Mouse (Mus musculus) hindbrain, embryonic 16.5 days (tissue): ENCODE data around the gene Bbc3. TPM values are rescaled to one million over a fixed set of nuclear protein-coding genes. Genes with fewer than 3 reads are reported as not detected.
A peak's percentile ranks its signal among the peaks of the same experiment; 100 is the strongest.

ENCODE experiments used
- ATAC-seq: fragments of 200-750 bp; cut with Nextera tagmentation; 2 replicates; pipeline ENCODE4 v1.8.0; 2017; ENCODE audit warnings: moderate TSS enrichment, moderate library complexity
- H3K27ac ChIP-seq: fragments of 300-500 bp; sonication (generic); 2 replicates; pipeline ENCODE4 v1.5.1; 2014; ENCODE audit warnings: low read depth, mild to moderate bottlenecking, control low read depth, low read length, moderate library complexity
- H3K27me3 ChIP-seq: fragments of 300-500 bp; sonication (generic); replicated peaks from 2 replicates; pipeline ENCODE4 v1.6.1; 2014; ENCODE audit warnings: low read length; ENCODE audit not compliant: control insufficient read depth, insufficient read depth
- H3K36me3 ChIP-seq: fragments of 300-500 bp; sonication (generic); 2 replicates; pipeline ENCODE4 v1.6.1; 2014; ENCODE audit warnings: mild to moderate bottlenecking, low read length, moderate library complexity, mixed read lengths; ENCODE audit not compliant: control insufficient read depth, insufficient read depth
- H3K4me1 ChIP-seq: fragments of 300-500 bp; sonication (generic); 2 replicates; pipeline ENCODE4 v1.6.1; 2014; ENCODE audit warnings: low read depth, low read length; ENCODE audit not compliant: control insufficient read depth, insufficient read depth
- H3K4me2 ChIP-seq: fragments of 300-500 bp; sonication (generic); 2 replicates; pipeline ENCODE4 v1.6.1; 2014; ENCODE audit warnings: mild to moderate bottlenecking, low read length, control low read depth, moderate library complexity
- H3K4me3 ChIP-seq: fragments of 300-500 bp; sonication (generic); 2 replicates; pipeline ENCODE4 v1.5.1; 2014; ENCODE audit warnings: mild to moderate bottlenecking, low read length, control low read depth, moderate library complexity
- H3K9ac ChIP-seq: fragments of 300-500 bp; sonication (generic); 2 replicates; pipeline ENCODE4 v1.6.1; 2014; ENCODE audit warnings: low read depth, mild to moderate bottlenecking, control low read depth, low read length, moderate library complexity
- H3K9me3 ChIP-seq: fragments of 300-500 bp; sonication (generic); 2 replicates; pipeline ENCODE4 v1.6.1; 2014; ENCODE audit warnings: mild to moderate bottlenecking, low read length, moderate library complexity; ENCODE audit not compliant: control insufficient read depth
- WGBS: fragments of 180-500 bp; shearing (Covaris S2); extraction: QIAGEN DNeasy Blood & Tissue Kit; methylation state at CpG from one replicate; pipeline ENCODE4 v1.1.7; 2014; 5-methylcytosine and 5-hydroxymethylcytosine counted together
- polyA plus RNA-seq: library from polyadenylated mRNA; unstranded; fragments of >200 nt; fragmentation: Nextera tagmentation; extraction: Ambion mirVana; gene quantifications from 2 replicates; pipeline ENCODE4 v1.2.1, GENCODE M21; 2015

Bbc3 gene
- polyA plus RNA-seq, 1 experiment from 2014 or later, result 32.7 TPM

GRCm38 (mm10) chr7:16286026-16286961, 21.9 kb upstream of the Bbc3 start, which contains the start of gene Ccdc9:
Gene Ccdc9, minus strand, starts transcription at chr7:16286795.
- Histone ChIP-seq H3K4me1 (peaks cover 9% of the 10 kb centered on the region), H3K27me3 (no peaks in the 10 kb centered on the region), H3K36me3 (peaks cover 14% of the 10 kb centered on the region), H3K27ac (peak within 1 kb of the TSS; percentile 83), H3K9me3 (no peaks in the 10 kb centered on the region), H3K4me3 (peak within 1 kb of the TSS; percentile 51), H3K9ac (peak within 1 kb of the TSS; percentile 62), H3K4me2 (peak within 1 kb of the TSS; percentile 63)
- ATAC-seq, result peak; percentile 95
- under 1% methylated on average over 67 of the region's 70 CpGs for WGBS

GRCm38 (mm10) chr7:16287016-16287415, 21.2 kb upstream of the Bbc3 start:
- Histone ChIP-seq H3K27me3 (no peaks in the 10 kb centered on the region), H3K9me3 (no peaks in the 10 kb centered on the region), H3K4me3 (peak overlapping the region; percentile 51), H3K4me2 (peak overlapping the region; percentile 63), H3K9ac (peak overlapping the region; percentile 58), H3K4me1 (peaks cover 9% of the 10 kb centered on the region), H3K36me3 (peaks cover 9% of the 10 kb centered on the region), H3K27ac (peak overlapping the region; percentile 83; the same call in 1 of the 2 replicates)
- ATAC-seq, result no peak
- 78% methylated on average over 2 of the region's 2 CpGs for WGBS

GRCm38 (mm10) chr7:16287791-16288190, 20.4 kb upstream of the Bbc3 start:
- no peak for ATAC-seq
- H3K36me3 ChIP-seq, result peaks cover 6% of the 10 kb centered on the region
- H3K4me3 ChIP-seq, result no peak overlapping the region
- H3K9me3 ChIP-seq, result no peaks in the 10 kb centered on the region
- WGBS, result 79% methylated on average over 1 of the region's 1 CpGs
- H3K4me2 ChIP-seq, result no peak overlapping the region
- peaks cover 9% of the 10 kb centered on the region for H3K4me1 ChIP-seq
- no peak overlapping the region for H3K27ac ChIP-seq
- no peaks in the 10 kb centered on the region for H3K27me3 ChIP-seq
- H3K9ac ChIP-seq, result no peak overlapping the region

GRCm38 (mm10) chr7:16294346-16294745, 13.8 kb upstream of the Bbc3 start:
- ATAC-seq, result no peak
- no peak overlapping the region for H3K4me3 ChIP-seq
- no peaks in the 10 kb centered on the region for H3K27me3 ChIP-seq
- H3K9ac ChIP-seq, result no peak overlapping the region
- no peaks in the 10 kb centered on the region for H3K9me3 ChIP-seq
- H3K4me1 ChIP-seq, result peaks cover 23% of the 10 kb centered on the region
- peak overlapping the region; percentile 98 for H3K4me2 ChIP-seq
- 22% methylated on average over 4 of the region's 4 CpGs for WGBS
- no peaks in the 10 kb centered on the region for H3K36me3 ChIP-seq
- H3K27ac ChIP-seq, result no peak overlapping the region; the same call in 1 of the 2 replicates

- ATAC-seq, result peak; percentile 34
- Histone ChIP-seq H3K9ac (peak overlapping the region; percentile 70), H3K27me3 (no peaks in the 10 kb centered on the region), H3K9me3 (no peaks in the 10 kb centered on the region), H3K4me3 (peak overlapping the region; percentile 56), H3K27ac (peak overlapping the region; percentile 86), H3K4me2 (peak overlapping the region; percentile 98), H3K4me1 (peaks cover 23% of the 10 kb centered on the region), H3K36me3 (no peaks in the 10 kb centered on the region)
- under 1% methylated on average over 23 of the region's 23 CpGs for WGBS
Observed at GRCm38 (mm10) chr7:16294837-16295236, 13.4 kb upstream of the Bbc3 start.

DNA sequence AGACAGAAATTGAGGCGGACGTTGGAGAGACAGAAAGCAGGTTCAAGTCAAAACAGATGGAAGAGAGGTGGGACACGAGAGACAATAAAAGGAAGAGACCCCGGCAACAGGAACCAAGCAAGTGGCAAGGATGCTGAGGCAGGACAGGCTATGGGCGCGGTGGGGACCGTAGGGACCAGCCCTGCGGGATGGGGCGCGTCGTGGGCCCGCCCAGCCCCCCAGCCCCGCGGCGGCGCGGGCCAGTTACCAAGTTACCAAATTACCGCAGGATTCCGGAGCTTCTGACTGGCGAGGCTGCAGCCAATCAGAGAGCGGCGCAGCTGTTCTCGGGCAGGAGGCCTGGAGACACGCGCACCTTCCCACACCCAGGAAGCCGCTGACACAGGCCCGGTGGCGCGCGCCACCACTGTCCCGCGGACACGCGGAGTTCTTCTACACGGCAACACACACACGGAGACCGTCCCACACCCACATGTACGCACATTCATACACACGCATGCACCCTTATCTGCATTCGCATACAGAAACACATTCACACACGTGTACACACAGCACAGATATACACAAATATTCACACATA, 12.8 kb upstream of the Bbc3 start:
- Histone ChIP-seq H3K4me1 (peaks cover 26% of the 10 kb centered on the region), H3K27ac (peak overlapping the region; percentile 86), H3K9me3 (no peaks in the 10 kb centered on the region), H3K9ac (peak overlapping the region; percentile 70), H3K36me3 (no peaks in the 10 kb centered on the region), H3K27me3 (no peaks in the 10 kb centered on the region), H3K4me3 (peak overlapping the region; percentile 56), H3K4me2 (peak overlapping the region; percentile 98)
- peak; percentile 37 for ATAC-seq
- WGBS, result 2% methylated on average over 35 of the region's 41 CpGs

GRCm38 (mm10) chr7:16296146-16296545, 12.0 kb upstream of the Bbc3 start:
- ATAC-seq, result no peak
- H3K4me2 ChIP-seq, result peak overlapping the region; percentile 86
- H3K27ac ChIP-seq, result peak overlapping the region; percentile 42; the same call in 1 of the 2 replicates
- H3K27me3 ChIP-seq, result no peaks in the 10 kb centered on the region
- no peak overlapping the region for H3K9ac ChIP-seq
- H3K4me3 ChIP-seq, result no peak overlapping the region
- H3K36me3 ChIP-seq, result no peaks in the 10 kb centered on the region
- WGBS, result 34% methylated on average over 2 of the region's 2 CpGs
- H3K9me3 ChIP-seq, result no peaks in the 10 kb centered on the region
- peaks cover 26% of the 10 kb centered on the region for H3K4me1 ChIP-seq

DNA sequence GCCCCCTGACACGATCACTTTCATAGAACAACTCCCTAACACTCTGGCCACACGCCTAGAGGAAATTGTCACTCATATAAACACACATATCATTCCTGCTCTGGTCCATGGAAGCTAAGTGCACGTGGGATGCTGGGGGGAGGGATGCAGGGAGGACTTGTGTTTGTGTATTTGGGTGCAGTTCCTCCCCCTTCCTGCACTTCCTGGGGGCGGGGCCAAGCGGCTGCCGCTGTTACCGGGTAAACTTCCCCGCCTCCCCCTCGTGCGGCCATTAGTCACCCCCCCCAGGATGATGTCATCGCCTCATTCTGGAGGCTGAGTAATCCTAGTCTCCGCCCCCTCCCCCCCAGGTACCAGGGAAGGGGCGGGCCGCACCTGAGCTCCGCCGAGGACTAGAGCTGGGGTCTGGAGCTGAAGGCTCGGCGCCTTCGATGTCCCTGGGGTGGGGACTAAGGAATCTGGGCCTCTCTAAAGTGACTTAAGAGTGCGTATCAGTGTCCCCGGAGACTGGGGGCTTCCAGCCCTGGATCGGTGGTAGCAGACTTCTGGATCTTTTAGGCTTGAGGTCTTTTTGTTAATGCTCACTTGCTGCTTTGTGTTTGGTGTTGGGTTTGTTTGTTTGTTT, 11.3 kb upstream of the Bbc3 start:
- Histone ChIP-seq H3K27me3 (no peaks in the 10 kb centered on the region), H3K9ac (peak overlapping the region; percentile 60), H3K4me3 (peak overlapping the region; percentile 42), H3K4me1 (peaks cover 26% of the 10 kb centered on the region), H3K36me3 (no peaks in the 10 kb centered on the region), H3K4me2 (peak overlapping the region; percentile 86), H3K9me3 (no peaks in the 10 kb centered on the region), H3K27ac (peak overlapping the region; percentile 67)
- 2% methylated on average over 20 of the region's 22 CpGs for WGBS
- peak; percentile 9; the same call in 1 of the 2 replicates for ATAC-seq

GRCm38 (mm10) chr7:16297616-16298015, 10.6 kb upstream of the Bbc3 start:
- ATAC-seq, result no peak
- no peak overlapping the region for H3K4me3 ChIP-seq
- H3K9me3 ChIP-seq, result no peaks in the 10 kb centered on the region
- H3K4me1 ChIP-seq, result peaks cover 26% of the 10 kb centered on the region
- H3K4me2 ChIP-seq, result no peak overlapping the region; the same call in 1 of the 2 replicates
- H3K27me3 ChIP-seq, result no peaks in the 10 kb centered on the region
- H3K9ac ChIP-seq, result no peak overlapping the region; the same call in 1 of the 2 replicates
- no peak overlapping the region for H3K27ac ChIP-seq
- no peaks in the 10 kb centered on the region for H3K36me3 ChIP-seq
- 72% methylated on average over 2 of the region's 2 CpGs for WGBS
